8 mouse cellular contexts compared by ENCODE assay signal in genomic region chr5:118877313-118877669, GRCm38 (mm10).
DNase-seq lines count a peak whose midpoint lies in the region; ATAC-seq and TF ChIP-seq lines count a peak whose summit lies in the region.

No protein-coding gene starts in this region.

- H3K9ac ChIP-seq in heart, embryonic 11.5 days (ENCODE audit: low read depth, low read length), result no peak overlapping the region
- H3K9ac ChIP-seq in kidney, embryonic 16.5 days (replicated peaks; ENCODE audit: low read length), result peak overlapping the region; percentile 23; the same call in 1 of the 2 replicates

- H3K9me3 ChIP-seq in heart, embryonic 11.5 days (replicated peaks; ENCODE audit: control insufficient read depth, low read length), result no peaks in the 10 kb centered on the region
- H3K9me3 ChIP-seq in kidney, embryonic 16.5 days (ENCODE audit: low read length), result no peaks in the 10 kb centered on the region

- H3K27ac ChIP-seq in cortical plate, adult 2 months (ENCODE audit: insufficient read depth, low read length), result no peak overlapping the region
- H3K27ac ChIP-seq in heart, embryonic 11.5 days (ENCODE audit: low read depth, low read length), result no peak overlapping the region
- H3K27ac ChIP-seq in kidney, embryonic 16.5 days (ENCODE audit: low read length), result peak overlapping the region; percentile 61; the same call in 1 of the 2 replicates

- H3K4me1 ChIP-seq in cortical plate, adult 2 months (ENCODE audit: control insufficient read depth, insufficient read depth, low read length), result no peaks in the 10 kb centered on the region
- no peaks in the 10 kb centered on the region for H3K4me1 ChIP-seq in heart, embryonic 11.5 days (ENCODE audit: control insufficient read depth, insufficient read depth, low read length)
- H3K4me1 ChIP-seq in kidney, embryonic 16.5 days (ENCODE audit: insufficient read depth, low read length), result peaks cover 23% of the 10 kb centered on the region; the same call in 1 of the 2 replicates

- TF ChIP-seq CTCF in cortical plate, adult 2 months (IDR thresholded peaks at IDR 0.05; ENCODE audit: extremely low read depth, insufficient read depth, low read length), result peak; percentile 13; the same call in 1 of the 2 replicates

- peak overlapping the region; percentile 66 for H3K4me2 ChIP-seq in heart, embryonic 11.5 days
- H3K4me2 ChIP-seq in kidney, embryonic 16.5 days (replicated peaks; ENCODE audit: low read depth, low read length), result peak overlapping the region; percentile 48

- DNase-seq in ZHBTc4 (ENCODE audit: low read depth, low spot score), result peak; percentile 60
- DNase-seq in lung, postnatal 25 days (ENCODE audit: low spot score), result peak; percentile 31
- peak; percentile 63 for DNase-seq in testis, postnatal 10 days (ENCODE audit: low spot score)
- no peak for DNase-seq in right cerebral cortex, postnatal 14 days
- no peak for DNase-seq in right cerebral cortex, postnatal 25 days

- TF ChIP-seq POLR2A in cortical plate, adult 2 months (IDR thresholded peaks at IDR 0.05; ENCODE audit: extremely low read depth, insufficient read depth, low read length), result no peak

- WGBS in heart, embryonic 11.5 days (ENCODE audit: insufficient replicate concordance), result under 1% methylated on average over 12 of the region's 12 CpGs
- under 1% methylated on average over 12 of the region's 12 CpGs for WGBS in kidney, embryonic 16.5 days

- no peak overlapping the region for H3K4me3 ChIP-seq in cortical plate, adult 2 months (ENCODE audit: insufficient read depth, low read length)
- peak overlapping the region; percentile 33 for H3K4me3 ChIP-seq in heart, embryonic 11.5 days (ENCODE audit: low read depth, low read length)
- H3K4me3 ChIP-seq in kidney, embryonic 16.5 days (ENCODE audit: low read length), result peak overlapping the region; percentile 21

- no peaks in the 10 kb centered on the region for H3K36me3 ChIP-seq in heart, embryonic 11.5 days (ENCODE audit: control insufficient read depth, insufficient read depth, low read length)
- H3K36me3 ChIP-seq in kidney, embryonic 16.5 days (ENCODE audit: insufficient read depth, low read length), result no peaks in the 10 kb centered on the region

- H3K27me3 ChIP-seq in heart, embryonic 11.5 days (ENCODE audit: control insufficient read depth, insufficient read depth, low read length), result peaks cover 22% of the 10 kb centered on the region
- peaks cover 55% of the 10 kb centered on the region for H3K27me3 ChIP-seq in kidney, embryonic 16.5 days (ENCODE audit: insufficient read depth, low read length)

- ATAC-seq in heart, embryonic 11.5 days (replicated peaks; ENCODE audit: insufficient number of reproducible peaks, low FRiP score, low TSS enrichment), result peak; percentile 26; the same call in 1 of the 2 replicates
- ATAC-seq in kidney, embryonic 16.5 days (ENCODE audit: low FRiP score, low TSS enrichment), result no peak

Comparison
In these comparisons a context has a peak if more than half of its experiments do, and no peak if none do; other contexts are left out.
1. DNase-seq: peak in ZHBTc4 (single experiment), lung, postnatal 25 days (single experiment) and testis, postnatal 10 days (single experiment); none in right cerebral cortex, postnatal 14 days (single experiment) and right cerebral cortex, postnatal 25 days (single experiment).